Mouse (Mus musculus) forebrain, embryonic 12.5 days (tissue): Measurements from ENCODE around the gene Apopt1. TPM values are rescaled to one million over a fixed set of nuclear protein-coding genes. Genes with fewer than 3 reads are reported as not detected.

Experiments used
- ATAC-seq: fragments of 200-750 bp; cut with Nextera tagmentation; 2 replicates; pipeline ENCODE4 v1.8.0; 2017; ENCODE audit warnings: moderate TSS enrichment; ENCODE audit not compliant: low FRiP score
- H3K27ac ChIP-seq: fragments of 300-500 bp; sonication (generic); 2 replicates; pipeline ENCODE4 v1.5.1; 2016; ENCODE audit warnings: mild to moderate bottlenecking
- H3K27me3 ChIP-seq: fragments of 300-500 bp; sonication (generic); 2 replicates; pipeline ENCODE4 v1.6.1; 2016; ENCODE audit warnings: mild to moderate bottlenecking
- H3K36me3 ChIP-seq: fragments of 300-500 bp; sonication (generic); replicated peaks from 2 replicates; pipeline ENCODE4 v1.6.1; 2016; ENCODE audit warnings: mild to moderate bottlenecking
- H3K4me1 ChIP-seq: fragments of 300-500 bp; sonication (generic); 2 replicates; pipeline ENCODE4 v1.6.1; 2016
- H3K4me2 ChIP-seq: fragments of 300-500 bp; sonication (generic); 2 replicates; pipeline ENCODE4 v1.6.1; 2016; ENCODE audit warnings: mild to moderate bottlenecking, moderate library complexity
- H3K4me3 ChIP-seq: fragments of 300-500 bp; sonication (generic); replicated peaks from 2 replicates; pipeline ENCODE4 v1.5.1; 2016; ENCODE audit warnings: mild to moderate bottlenecking
- H3K9ac ChIP-seq: fragments of 300-500 bp; sonication (generic); 2 replicates; pipeline ENCODE4 v1.6.1; 2016; ENCODE audit warnings: mild to moderate bottlenecking
- H3K9me3 ChIP-seq: fragments of 300-500 bp; sonication (generic); 2 replicates; pipeline ENCODE4 v1.6.1; 2016
- WGBS: fragments of 180-500 bp; shearing (Covaris S2); methylation state at CpG from one replicate; pipeline ENCODE4 v1.1.7; 2016; 5-methylcytosine and 5-hydroxymethylcytosine counted together
- polyA plus RNA-seq: library from polyadenylated mRNA; unstranded; fragments of >200 nt; fragmentation: Nextera tagmentation; extraction: Ambion mirVana; gene quantifications from 2 replicates; pipeline ENCODE4 v1.2.1, GENCODE M21; 2016

Apopt1 gene
- polyA plus RNA-seq, 1 experiment from 2014 or later: 56.0 TPM

GRCm38 (mm10) chr12:111737370-111737769, 24.3 kb downstream of the Apopt1 start:
- WGBS: 59% methylated on average over 9 of the region's 9 CpGs

GRCm38 (mm10) chr12:111738754-111739153, 25.7 kb downstream of the Apopt1 start:
- WGBS: 9% methylated on average over 3 of the region's 3 CpGs
- Histone ChIP-seq H3K4me2 (no peak overlapping the region), H3K9ac (no peak overlapping the region), H3K4me1 (no peaks in the 10 kb centered on the region), H3K9me3 (no peaks in the 10 kb centered on the region), H3K36me3 (peaks cover 2% of the 10 kb centered on the region; the same call in 1 of the 2 replicates), H3K4me3 (no peak overlapping the region), H3K27ac (no peak overlapping the region), H3K27me3 (no peaks in the 10 kb centered on the region)
- ATAC-seq: peak; percentile 61; the same call in 1 of the 2 replicates

More at GRCm38 (mm10) chr12:111737370-111737769, 24.3 kb downstream of the Apopt1 start:
- H3K9ac ChIP-seq: no peak overlapping the region
- no peaks in the 10 kb centered on the region; the same call in 1 of the 2 replicates for H3K36me3 ChIP-seq
- H3K4me1 ChIP-seq: peaks cover 5% of the 10 kb centered on the region
- no peaks in the 10 kb centered on the region for H3K27me3 ChIP-seq
- H3K27ac ChIP-seq: no peak overlapping the region
- H3K9me3 ChIP-seq: no peaks in the 10 kb centered on the region
- no peak for ATAC-seq
- no peak overlapping the region for H3K4me2 ChIP-seq
- no peak overlapping the region for H3K4me3 ChIP-seq

GRCm38 (mm10) chr12:111741338-111741737, 28.3 kb downstream of the Apopt1 start:
- no peak for ATAC-seq
- 82% methylated on average over 8 of the region's 8 CpGs for WGBS

GRCm38 (mm10) chr12:111743419-111743818, 30.4 kb downstream of the Apopt1 start:
- 0 out of 2 replicates have a peak, but pooled peaks cover 2% of the 10 kb centered on the region for H3K36me3 ChIP-seq
- no peaks in the 10 kb centered on the region for H3K9me3 ChIP-seq
- 78% methylated on average over 2 of the region's 2 CpGs for WGBS
- peak overlapping the region; percentile 46; the same call in 1 of the 2 replicates for H3K27ac ChIP-seq
- no peak overlapping the region for H3K4me3 ChIP-seq
- H3K27me3 ChIP-seq: no peaks in the 10 kb centered on the region
- no peak overlapping the region for H3K4me2 ChIP-seq
- ATAC-seq: no peak
- no peak overlapping the region for H3K9ac ChIP-seq
- H3K4me1 ChIP-seq: peaks cover 7% of the 10 kb centered on the region

More at GRCm38 (mm10) chr12:111741338-111741737, 28.3 kb downstream of the Apopt1 start:
- Histone ChIP-seq H3K27ac (no peak overlapping the region), H3K4me2 (no peak overlapping the region), H3K4me1 (peaks cover 6% of the 10 kb centered on the region), H3K36me3 (0 out of 2 replicates have a peak, but pooled peaks cover 2% of the 10 kb centered on the region), H3K9me3 (no peaks in the 10 kb centered on the region), H3K9ac (no peak overlapping the region), H3K27me3 (no peaks in the 10 kb centered on the region), H3K4me3 (no peak overlapping the region)

DNA sequence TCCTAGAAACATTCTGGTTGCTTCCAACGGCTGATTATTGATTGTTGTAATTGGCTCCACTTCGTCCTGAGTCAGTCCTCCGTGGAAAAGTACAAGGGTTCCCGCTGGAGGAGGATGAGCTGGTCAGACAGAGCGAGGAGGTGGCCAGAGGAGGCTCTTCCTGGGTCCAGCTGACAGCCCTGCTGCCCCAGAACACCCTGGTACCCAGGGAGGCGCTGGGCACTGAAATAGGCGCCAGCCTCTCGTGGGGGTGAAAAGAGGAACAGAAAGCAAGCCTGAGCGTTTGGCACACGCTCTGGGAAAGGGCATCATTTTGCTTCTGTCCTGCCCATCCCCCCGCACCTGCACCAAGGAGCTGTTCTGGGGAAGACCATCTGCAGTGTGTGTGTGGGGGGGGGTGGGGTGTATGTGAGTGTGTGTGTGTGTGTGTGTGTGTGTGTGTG, 30.9 kb downstream of the Apopt1 start:
- no peaks in the 10 kb centered on the region for H3K9me3 ChIP-seq
- no peaks in the 10 kb centered on the region for H3K27me3 ChIP-seq
- H3K27ac ChIP-seq: peak overlapping the region; percentile 46; the same call in 1 of the 2 replicates
- no peak overlapping the region for H3K9ac ChIP-seq
- 82% methylated on average over 11 of the region's 11 CpGs for WGBS
- H3K4me1 ChIP-seq: peaks cover 7% of the 10 kb centered on the region
- H3K36me3 ChIP-seq: 0 out of 2 replicates have a peak, but pooled peaks cover 2% of the 10 kb centered on the region
- no peak overlapping the region for H3K4me2 ChIP-seq
- no peak overlapping the region for H3K4me3 ChIP-seq
- no peak for ATAC-seq

DNA sequence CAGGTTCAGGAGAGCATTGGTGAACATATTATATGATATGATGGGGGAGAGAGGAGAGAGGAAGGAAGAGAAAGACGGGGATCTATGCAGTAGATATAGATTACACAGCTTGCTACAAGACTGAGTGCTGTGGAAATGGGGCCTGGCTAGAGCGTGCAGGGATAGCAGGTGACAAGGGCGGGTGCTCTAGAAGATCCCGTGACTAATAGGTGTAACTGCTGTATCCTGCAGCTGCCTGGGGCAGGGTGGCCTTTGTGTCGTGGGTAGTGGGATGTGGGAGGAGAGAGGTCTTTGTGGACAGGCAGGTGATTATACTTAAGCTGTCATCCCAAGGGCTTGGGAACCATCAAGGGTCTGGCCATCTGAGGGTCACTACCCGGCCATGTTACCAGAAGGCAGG, 32.2 kb downstream of the Apopt1 start:
- Histone ChIP-seq H3K27me3 (no peaks in the 10 kb centered on the region), H3K27ac (no peak overlapping the region), H3K4me1 (peaks cover 7% of the 10 kb centered on the region), H3K9ac (no peak overlapping the region), H3K4me3 (no peak overlapping the region), H3K36me3 (0 out of 2 replicates have a peak, but pooled peaks cover 2% of the 10 kb centered on the region), H3K9me3 (no peaks in the 10 kb centered on the region), H3K4me2 (no peak overlapping the region)
- no peak for ATAC-seq
- 82% methylated on average over 6 of the region's 6 CpGs for WGBS

GRCm38 (mm10) chr12:111746091-111746490, 33.0 kb downstream of the Apopt1 start:
- Histone ChIP-seq H3K9me3 (no peaks in the 10 kb centered on the region), H3K4me1 (peaks cover 7% of the 10 kb centered on the region), H3K9ac (no peak overlapping the region), H3K36me3 (0 out of 2 replicates have a peak, but pooled peaks cover 2% of the 10 kb centered on the region), H3K27me3 (no peaks in the 10 kb centered on the region), H3K4me2 (no peak overlapping the region), H3K4me3 (no peak overlapping the region), H3K27ac (no peak overlapping the region)
- WGBS: 79% methylated on average over 5 of the region's 5 CpGs
- no peak for ATAC-seq

DNA sequence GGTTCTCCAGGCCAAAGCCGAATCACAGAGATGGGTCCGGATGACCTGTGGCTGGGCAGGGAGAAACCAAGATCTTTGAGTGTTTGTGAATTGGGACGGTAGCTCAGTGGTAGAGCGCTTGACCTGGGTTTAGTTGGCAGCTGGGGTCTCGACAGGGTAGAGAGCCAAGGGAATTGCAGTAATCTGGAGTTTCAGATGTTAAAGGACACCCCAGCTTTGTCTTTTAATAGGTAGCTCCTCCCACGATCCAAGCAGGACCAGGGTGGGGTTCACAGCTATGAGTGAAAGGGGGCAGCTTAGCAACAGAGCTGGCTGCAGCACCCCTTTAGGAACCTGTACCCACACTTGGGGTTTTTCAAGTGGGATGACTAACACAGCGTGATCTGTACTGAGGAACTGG, 34.4 kb downstream of the Apopt1 start:
- H3K4me2 ChIP-seq: no peak overlapping the region
- H3K36me3 ChIP-seq: 0 out of 2 replicates have a peak, but pooled peaks cover 2% of the 10 kb centered on the region
- no peak overlapping the region for H3K4me3 ChIP-seq
- H3K27ac ChIP-seq: no peak overlapping the region
- H3K9me3 ChIP-seq: no peaks in the 10 kb centered on the region
- peaks cover 7% of the 10 kb centered on the region for H3K4me1 ChIP-seq
- no peak for ATAC-seq
- H3K9ac ChIP-seq: no peak overlapping the region
- no peaks in the 10 kb centered on the region for H3K27me3 ChIP-seq
- 85% methylated on average over 7 of the region's 7 CpGs for WGBS

DNA sequence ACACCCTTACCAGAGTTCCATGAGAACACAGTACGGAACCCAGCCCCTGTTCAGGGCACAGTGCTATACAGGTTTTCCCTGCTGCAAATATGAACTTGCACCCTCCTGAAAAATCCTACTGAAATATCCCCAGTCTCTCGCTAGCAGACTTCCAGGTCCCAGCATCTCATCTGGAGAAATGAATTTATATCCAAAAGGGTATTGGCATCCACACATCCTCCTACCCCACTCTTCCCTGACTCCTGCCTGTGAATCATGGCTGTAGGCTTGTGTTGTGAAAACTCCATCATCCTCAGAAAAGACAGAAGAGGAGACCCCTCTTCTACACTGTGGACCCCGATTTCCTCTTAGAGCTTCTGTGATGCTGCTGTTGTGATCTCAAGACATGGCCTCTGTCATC, 37.7 kb downstream of the Apopt1 start:
- no peaks in the 10 kb centered on the region for H3K36me3 ChIP-seq

GRCm38 (mm10) chr12:111752491-111752890, 39.4 kb downstream of the Apopt1 start:
- ATAC-seq: no peak
- 90% methylated on average over 6 of the region's 6 CpGs for WGBS

More for the DNA sequence above, 37.7 kb downstream of the Apopt1 start:
- Histone ChIP-seq H3K27ac (no peak overlapping the region), H3K9me3 (no peaks in the 10 kb centered on the region), H3K4me3 (no peak overlapping the region), H3K27me3 (no peaks in the 10 kb centered on the region), H3K4me1 (peaks cover 7% of the 10 kb centered on the region), H3K9ac (no peak overlapping the region), H3K4me2 (no peak overlapping the region)
- 91% methylated on average over 3 of the region's 3 CpGs for WGBS
- ATAC-seq: no peak

DNA sequence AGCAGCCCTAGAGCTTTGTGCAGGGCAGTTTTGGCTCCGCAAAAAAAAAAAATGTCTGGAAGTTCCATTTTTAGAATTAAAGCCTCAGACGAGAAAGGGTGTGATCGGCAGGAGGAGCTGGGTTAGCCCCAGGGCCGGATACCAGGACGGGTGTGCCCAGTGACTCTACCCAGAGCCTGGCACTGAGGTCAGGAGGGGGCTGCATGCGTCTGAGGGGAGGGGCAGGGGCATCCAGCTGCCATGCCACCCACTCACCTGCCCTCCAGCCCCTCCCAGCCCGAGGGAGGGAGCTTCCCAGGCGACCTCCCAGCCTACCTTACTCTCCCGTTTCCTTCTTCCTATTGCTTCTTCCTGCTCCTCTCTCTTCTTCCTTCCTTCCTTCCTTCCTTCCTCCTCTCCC, 40.3 kb downstream of the Apopt1 start:
- Histone ChIP-seq H3K9ac (no peak overlapping the region), H3K4me3 (no peak overlapping the region), H3K4me2 (no peak overlapping the region), H3K9me3 (no peaks in the 10 kb centered on the region), H3K27ac (no peak overlapping the region), H3K36me3 (no peaks in the 10 kb centered on the region), H3K4me1 (peaks cover 10% of the 10 kb centered on the region), H3K27me3 (peaks cover 7% of the 10 kb centered on the region; the same call in 1 of the 2 replicates)
- 68% methylated on average over 9 of the region's 9 CpGs for WGBS
- ATAC-seq: no peak

More at GRCm38 (mm10) chr12:111752491-111752890, 39.4 kb downstream of the Apopt1 start:
- H3K36me3 ChIP-seq: no peaks in the 10 kb centered on the region
- no peak overlapping the region for H3K4me2 ChIP-seq
- no peak overlapping the region for H3K9ac ChIP-seq
- H3K9me3 ChIP-seq: no peaks in the 10 kb centered on the region
- no peak overlapping the region for H3K4me3 ChIP-seq
- peaks cover 7% of the 10 kb centered on the region; the same call in 1 of the 2 replicates for H3K27me3 ChIP-seq
- peaks cover 2% of the 10 kb centered on the region; the same call in 1 of the 2 replicates for H3K4me1 ChIP-seq
- H3K27ac ChIP-seq: no peak overlapping the region

DNA sequence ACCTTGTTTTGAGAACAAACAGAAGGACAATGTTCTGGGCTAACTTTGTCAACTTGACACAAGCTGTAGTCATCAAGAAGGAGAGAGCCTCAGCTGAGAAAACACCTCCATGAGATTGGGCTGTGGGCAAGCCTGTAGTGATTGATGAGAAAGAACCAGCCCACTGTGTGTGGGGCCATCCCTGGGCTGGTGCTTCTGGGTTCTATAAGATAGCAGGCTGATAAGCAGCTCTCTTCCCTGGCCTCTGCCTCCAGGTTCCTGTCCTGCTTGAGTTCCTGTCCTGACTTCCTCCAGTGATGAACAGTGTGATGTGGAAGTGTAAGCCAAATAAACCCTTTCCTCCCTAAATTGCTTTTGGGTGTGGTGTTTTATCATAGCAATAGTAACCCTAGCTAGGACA, 41.6 kb downstream of the Apopt1 start:
- Histone ChIP-seq H3K27ac (no peak overlapping the region), H3K4me3 (no peak overlapping the region), H3K9ac (no peak overlapping the region), H3K4me2 (no peak overlapping the region), H3K27me3 (peaks cover 7% of the 10 kb centered on the region; the same call in 1 of the 2 replicates), H3K4me1 (peaks cover 15% of the 10 kb centered on the region), H3K9me3 (no peaks in the 10 kb centered on the region), H3K36me3 (no peaks in the 10 kb centered on the region)
- ATAC-seq: no peak

GRCm38 (mm10) chr12:111755231-111755630, 42.2 kb downstream of the Apopt1 start:
- Histone ChIP-seq H3K4me2 (no peak overlapping the region), H3K36me3 (no peaks in the 10 kb centered on the region), H3K4me1 (peaks cover 20% of the 10 kb centered on the region), H3K27ac (no peak overlapping the region), H3K4me3 (no peak overlapping the region), H3K9ac (no peak overlapping the region), H3K9me3 (no peaks in the 10 kb centered on the region), H3K27me3 (peaks cover 7% of the 10 kb centered on the region; the same call in 1 of the 2 replicates)
- no peak for ATAC-seq
- 73% methylated on average over 2 of the region's 2 CpGs for WGBS
